Mouse (Mus musculus): Measurements from ENCODE around the gene 1500009L16Rik.

1500009L16Rik gene

DNA sequence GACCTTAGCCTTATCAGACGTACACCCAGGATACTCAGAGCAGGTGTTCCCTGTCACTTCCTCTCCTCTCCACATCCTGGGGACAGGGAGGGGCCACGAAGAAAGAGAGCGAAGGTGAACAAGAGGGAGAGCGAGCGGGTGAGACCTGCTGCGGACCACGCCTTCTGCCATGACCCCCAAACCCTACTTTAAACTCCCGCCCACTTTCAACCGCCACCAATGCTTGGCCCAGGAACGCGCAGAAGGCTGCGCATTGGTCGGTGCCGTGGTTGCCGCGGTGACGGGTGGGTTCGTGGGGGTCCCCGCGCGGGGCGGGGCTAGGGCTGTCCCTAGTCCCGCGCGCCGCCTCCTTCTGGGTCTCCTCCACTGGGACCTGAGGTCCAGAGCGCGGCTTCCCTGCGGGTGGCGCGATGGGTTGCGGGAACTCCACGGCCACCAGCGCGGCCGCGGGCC, at the start of gene 1500009L16Rik:
Gene 1500009L16Rik, plus strand, starts transcription at position 287 of the 453 bp plus-strand sequence.
- peak; percentile 75 for DNase-seq (ENCODE audit: low spot score)

- DNase-seq (ENCODE audit: low spot score), result no peak
Measured at GRCm38 (mm10) chr10:83681334-83681733, 41.3 kb upstream of the 1500009L16Rik start.

GRCm38 (mm10) chr10:83688215-83688614, 34.5 kb upstream of the 1500009L16Rik start:
- DNase-seq (ENCODE audit: low spot score), result no peak

DNA sequence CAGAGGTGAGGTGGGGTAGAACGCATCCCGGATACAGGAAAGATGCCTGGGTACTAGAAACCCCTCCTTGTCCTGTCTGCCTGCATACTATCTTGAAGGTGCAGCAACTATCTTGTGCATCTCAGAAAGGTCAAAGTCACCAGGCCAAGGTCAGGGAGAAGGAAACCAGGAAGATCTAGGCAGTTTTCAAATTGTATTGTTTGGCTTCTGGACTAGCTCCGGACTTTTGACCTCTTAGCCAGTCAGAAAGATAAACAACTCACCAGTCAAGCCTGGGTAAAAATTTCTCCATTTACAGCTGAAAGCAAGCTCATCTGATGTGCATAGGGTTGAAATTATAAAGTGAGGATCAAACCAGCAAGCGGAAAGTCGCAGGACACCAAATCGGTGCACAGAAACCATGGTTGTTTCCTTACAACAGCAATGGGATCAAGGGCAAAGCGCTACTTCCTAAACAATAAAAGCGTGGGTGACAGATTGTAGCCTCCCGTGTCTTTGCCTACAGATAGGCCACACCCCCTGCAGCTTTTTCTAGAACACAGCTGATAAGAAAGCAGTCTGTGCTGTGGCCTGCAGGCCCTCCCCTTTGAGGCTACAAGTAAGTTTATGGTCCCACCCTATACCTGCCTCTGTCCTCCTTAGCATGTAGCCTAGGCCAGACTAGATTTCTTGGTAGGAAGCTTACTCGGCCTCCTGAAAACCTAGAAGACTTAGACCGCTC, 30.3 kb upstream of the 1500009L16Rik start:
- DNase-seq (ENCODE audit: low spot score), result no peak

DNA sequence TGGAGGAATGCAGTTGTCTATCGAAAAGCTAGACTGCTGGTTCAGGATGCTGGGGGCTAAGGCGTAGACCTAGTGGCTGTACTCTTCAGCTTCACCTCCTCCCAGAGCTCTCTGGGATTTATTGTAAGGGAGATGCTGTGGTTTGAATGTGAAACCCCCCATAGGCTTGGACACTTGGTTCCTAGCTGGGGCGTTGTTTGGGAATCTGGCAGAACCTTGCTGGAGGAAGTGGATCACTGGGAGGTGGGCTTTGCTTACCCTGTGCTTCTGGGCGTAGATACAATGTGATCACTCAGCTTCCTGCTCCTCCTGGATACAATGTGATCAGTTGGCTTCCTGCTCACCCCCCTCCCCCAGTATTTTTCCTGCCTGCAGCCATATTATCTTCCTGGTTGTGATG, 26.4 kb upstream of the 1500009L16Rik start:
- DNase-seq (ENCODE audit: low spot score), result no peak

GRCm38 (mm10) chr10:83706628-83707027, 16.0 kb upstream of the 1500009L16Rik start:
- DNase-seq (ENCODE audit: low spot score), result no peak

DNA sequence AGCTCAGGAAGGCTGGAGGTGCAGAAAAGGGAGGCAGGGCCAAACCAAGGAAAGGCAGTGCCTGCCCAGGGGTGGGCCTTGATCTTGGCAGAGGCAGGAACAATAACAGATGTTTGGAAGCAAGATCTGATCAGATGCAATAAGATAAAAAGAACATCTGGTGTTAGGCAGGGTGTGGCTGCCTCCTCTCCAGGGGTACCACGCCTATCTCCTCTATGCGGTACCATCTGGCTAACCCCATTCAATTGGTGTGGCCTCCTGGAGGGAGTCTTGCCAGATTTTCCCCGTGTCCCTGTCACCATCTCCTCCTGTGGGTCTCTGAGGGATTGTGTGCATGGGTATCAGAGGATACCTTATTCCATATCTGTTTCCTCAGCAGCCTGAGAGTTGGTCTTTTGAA, 12.7 kb upstream of the 1500009L16Rik start:
- DNase-seq (ENCODE audit: low spot score), result no peak

GRCm38 (mm10) chr10:83711769-83712168, 10.9 kb upstream of the 1500009L16Rik start:
- no peak for DNase-seq (ENCODE audit: low spot score)

- no peak for DNase-seq (ENCODE audit: low spot score)
Measured at GRCm38 (mm10) chr10:83718855-83719474, 3.7 kb upstream of the 1500009L16Rik start.

GRCm38 (mm10) chr10:83723055-83723454, 390 bp downstream of the 1500009L16Rik start:
- DNase-seq (ENCODE audit: low spot score), result no peak

GRCm38 (mm10) chr10:83724351-83725059, 1.8 kb downstream of the 1500009L16Rik start:
- DNase-seq (ENCODE audit: low spot score), result no peak

DNA sequence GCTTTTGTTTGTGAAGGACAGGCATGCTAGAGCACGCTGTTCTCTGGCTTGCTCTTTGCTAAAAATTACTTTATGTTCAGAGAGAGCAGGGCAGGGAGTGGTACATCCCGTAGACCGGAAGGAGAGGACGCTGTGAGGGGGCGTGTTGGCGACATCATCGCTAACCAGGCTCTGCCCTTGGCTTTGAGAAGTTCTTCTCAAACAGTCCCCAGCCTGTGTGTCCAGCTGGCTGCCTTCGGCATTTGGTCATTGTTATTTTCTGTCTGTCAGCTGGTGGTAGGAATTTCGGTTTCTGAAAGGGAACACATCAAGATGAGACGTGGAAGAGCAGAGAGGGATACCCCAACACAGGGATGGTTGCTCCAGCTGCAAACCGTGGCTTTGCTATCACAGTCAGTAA, 3.5 kb downstream of the 1500009L16Rik start:
- peak; percentile 32 for DNase-seq (ENCODE audit: low spot score)

DNA sequence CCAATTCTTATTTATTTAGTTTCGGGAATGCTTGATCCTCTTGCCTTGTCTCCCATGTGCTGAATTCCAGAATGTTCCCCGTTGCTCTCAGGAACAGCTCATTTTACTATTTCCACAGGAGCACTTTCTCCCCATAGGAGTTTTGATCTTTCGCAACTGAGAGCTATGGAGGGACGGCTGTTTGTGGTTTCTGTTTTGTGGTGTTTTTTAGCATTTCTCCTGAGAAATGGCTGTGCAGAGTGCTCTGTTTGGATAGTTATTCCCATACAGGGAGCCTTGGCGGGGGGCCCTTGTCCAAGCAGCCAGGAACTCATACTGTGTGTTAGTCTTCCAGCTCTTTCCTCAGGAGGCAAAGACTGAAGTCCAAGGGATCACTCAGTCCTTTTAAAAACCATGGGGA, 5.2 kb downstream of the 1500009L16Rik start:
- DNase-seq (ENCODE audit: low spot score), result no peak

GRCm38 (mm10) chr10:83728529-83728928, 5.9 kb downstream of the 1500009L16Rik start:
- no peak for DNase-seq (ENCODE audit: low spot score)

DNA sequence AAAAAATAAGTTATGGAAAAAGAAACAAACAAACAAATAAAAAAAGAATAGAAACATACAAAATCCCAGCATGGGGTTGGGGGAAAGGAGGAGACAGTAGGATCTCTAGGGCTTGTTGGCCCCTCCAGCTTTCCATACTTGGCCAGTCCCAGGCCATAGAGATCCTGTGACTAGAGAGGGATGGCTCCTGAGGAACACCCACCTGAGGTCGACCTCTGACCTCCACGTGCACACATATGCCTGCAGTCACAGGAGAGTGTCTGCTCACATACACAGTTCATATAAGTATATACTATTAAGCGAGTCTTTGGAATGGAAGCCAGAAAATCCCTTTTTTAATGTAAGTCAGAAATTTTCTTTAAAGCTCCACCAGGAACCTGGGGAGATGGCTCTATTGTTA, 6.4 kb downstream of the 1500009L16Rik start:
- DNase-seq (ENCODE audit: low spot score), result no peak

GRCm38 (mm10) chr10:83729492-83729891, 6.8 kb downstream of the 1500009L16Rik start:
- peak; percentile 46 for DNase-seq (ENCODE audit: low spot score)

DNA sequence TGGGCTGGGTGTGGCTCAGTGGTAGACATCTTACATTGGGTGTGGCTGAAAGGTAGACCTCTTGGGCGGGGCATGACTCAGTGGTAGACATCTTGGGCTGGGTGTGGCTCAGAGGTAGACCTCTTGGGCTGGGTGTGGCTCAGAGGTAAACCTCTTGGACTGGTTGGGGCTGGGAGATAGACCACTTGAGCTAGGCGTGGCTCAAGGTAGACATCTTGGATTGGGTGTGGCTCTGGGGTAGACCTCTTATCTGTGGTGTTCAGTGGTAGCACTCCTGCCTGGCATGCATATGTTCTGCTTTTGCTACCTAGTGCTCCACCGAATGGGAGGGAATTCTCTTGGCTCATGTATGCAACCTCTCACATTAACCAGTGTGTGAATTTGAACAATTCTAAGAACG, 11.1 kb downstream of the 1500009L16Rik start:
- no peak for DNase-seq (ENCODE audit: low spot score)

DNA sequence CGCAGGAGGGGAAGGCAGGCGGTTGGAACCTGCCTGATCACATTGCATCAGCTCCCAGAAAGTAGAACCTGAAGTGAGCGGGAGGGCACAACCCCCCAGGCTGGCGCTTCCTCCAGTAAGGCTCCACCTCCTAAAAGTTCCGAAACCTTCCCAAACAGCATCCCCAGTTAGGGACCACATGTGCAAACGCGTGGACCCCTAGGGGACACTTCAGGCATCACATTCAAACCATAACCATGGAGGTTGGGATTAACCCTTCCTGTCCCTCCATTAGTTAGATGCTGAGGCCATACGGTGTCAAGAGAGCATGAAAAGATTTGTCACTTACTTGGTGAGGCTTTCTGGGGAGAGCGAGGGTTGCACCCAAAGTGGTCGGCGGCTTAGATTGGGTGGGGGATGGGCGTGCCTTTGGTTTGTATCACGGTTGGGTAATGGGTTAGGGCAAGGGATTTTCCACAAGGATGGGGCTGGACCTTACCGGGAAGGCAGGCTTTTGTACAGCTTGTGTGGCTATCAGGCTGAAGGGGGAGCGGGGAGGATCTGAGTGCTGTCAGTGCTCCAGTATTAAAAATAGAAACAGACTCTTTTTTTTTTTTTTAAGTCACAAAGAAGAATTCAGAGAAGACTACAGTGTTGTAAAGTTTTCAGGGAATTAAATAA, 16.5 kb downstream of the 1500009L16Rik start:
- DNase-seq (ENCODE audit: low spot score), result no peak

- DNase-seq (ENCODE audit: low spot score), result peak; percentile 24
Measured at GRCm38 (mm10) chr10:83744656-83745055, 22.0 kb downstream of the 1500009L16Rik start.

DNA sequence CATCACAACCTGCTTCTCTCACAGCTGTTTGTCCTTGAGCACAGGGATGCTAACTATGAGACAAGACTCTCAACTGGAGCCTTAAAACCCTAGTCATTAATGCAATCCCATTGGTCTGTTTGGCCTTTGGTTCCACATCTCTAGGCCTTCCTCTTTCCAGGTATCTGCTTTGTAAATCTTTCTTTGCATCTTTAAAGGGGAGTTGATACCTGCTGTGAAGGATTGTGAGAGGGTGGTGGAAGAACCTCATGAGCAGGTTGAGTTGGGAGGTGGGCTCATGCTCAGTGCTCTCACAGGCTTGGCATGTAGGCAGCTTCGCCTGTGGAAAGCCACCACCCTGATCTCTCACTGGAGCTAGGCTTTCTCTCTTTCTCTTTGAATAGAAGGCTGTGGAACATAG, 30.4 kb downstream of the 1500009L16Rik start:
- no peak for DNase-seq (ENCODE audit: low spot score)

DNA sequence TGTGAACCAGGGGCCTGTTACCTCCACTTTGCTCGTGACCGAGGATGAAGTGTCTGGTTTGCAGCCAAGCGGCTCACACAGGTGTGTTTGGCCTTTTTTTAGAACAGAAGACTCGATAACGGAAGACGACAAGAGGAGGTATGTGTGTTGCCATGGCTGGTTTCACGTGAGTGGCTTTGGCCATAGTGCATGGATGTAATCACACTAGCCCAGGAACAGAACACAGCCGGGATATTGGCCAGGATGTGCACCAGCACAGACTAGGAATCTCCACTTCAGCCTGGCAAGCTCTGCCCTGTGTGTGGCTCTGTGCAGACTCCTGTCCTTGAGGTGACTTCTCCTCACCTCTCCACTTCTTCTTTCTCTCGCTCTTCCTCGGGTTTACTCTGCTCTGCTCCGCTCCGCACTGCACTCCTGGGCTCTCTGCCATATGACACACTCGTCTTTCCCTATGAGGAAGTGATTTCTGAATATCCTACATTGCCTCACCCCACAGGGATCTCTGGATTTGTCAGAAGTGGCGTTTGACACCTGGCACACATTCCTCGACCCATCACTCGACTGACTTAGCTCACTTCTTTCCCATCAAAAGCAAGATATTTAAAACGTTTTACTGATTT, 34.8 kb downstream of the 1500009L16Rik start:
- no peak for DNase-seq (ENCODE audit: low spot score)

DNA sequence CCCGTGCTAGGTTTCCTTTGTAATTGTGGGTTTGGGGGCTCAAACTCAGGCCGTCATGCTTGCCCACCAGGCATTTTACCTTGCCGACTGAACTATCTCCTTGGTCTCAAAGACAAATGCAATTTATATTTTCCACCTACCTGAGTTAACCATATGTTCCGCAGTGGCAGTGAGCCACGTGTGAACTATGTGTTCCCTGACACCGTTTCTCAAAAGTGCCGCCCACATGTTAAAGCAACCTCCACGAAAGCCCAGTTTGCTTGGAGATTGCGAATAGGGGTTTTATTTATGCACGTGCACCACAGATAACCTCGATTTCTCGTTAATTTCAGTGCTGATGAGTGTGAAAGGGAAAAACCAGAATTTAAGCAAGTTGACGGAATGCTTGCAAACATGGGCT, 36.1 kb downstream of the 1500009L16Rik start:
- no peak for DNase-seq (ENCODE audit: low spot score)

Data from ovary, adult 18-20 months (tissue).